Mouse (Mus musculus): ENCODE measurements around the gene Grin3b.
A peak's percentile ranks its signal among the peaks of the same experiment; 100 is the strongest.

Grin3b gene

GRCm38 (mm10) chr10:79988506-79989271 is 18.2 kb downstream of the Grin3b start, which contains the start of gene Cnn2:
Gene Cnn2 (plus strand): TSS chr10:79988584.
- DNase-seq (ENCODE audit: low spot score) = peak; percentile 65

- no peak for DNase-seq (ENCODE audit: low spot score)
These were observed 18.8 kb downstream of the Grin3b start for GRCm38 (mm10) chr10:79989272-79989786.

- DNase-seq (ENCODE audit: low spot score) = no peak
These were observed 19.4 kb downstream of the Grin3b start for GRCm38 (mm10) chr10:79989870-79990269.

- no peak for DNase-seq (ENCODE audit: low spot score)
These were observed 20.6 kb downstream of the Grin3b start for GRCm38 (mm10) chr10:79991099-79991498.

- no peak for DNase-seq (ENCODE audit: low spot score)
These were observed 21.0 kb downstream of the Grin3b start for GRCm38 (mm10) chr10:79991548-79991947.

DNA sequence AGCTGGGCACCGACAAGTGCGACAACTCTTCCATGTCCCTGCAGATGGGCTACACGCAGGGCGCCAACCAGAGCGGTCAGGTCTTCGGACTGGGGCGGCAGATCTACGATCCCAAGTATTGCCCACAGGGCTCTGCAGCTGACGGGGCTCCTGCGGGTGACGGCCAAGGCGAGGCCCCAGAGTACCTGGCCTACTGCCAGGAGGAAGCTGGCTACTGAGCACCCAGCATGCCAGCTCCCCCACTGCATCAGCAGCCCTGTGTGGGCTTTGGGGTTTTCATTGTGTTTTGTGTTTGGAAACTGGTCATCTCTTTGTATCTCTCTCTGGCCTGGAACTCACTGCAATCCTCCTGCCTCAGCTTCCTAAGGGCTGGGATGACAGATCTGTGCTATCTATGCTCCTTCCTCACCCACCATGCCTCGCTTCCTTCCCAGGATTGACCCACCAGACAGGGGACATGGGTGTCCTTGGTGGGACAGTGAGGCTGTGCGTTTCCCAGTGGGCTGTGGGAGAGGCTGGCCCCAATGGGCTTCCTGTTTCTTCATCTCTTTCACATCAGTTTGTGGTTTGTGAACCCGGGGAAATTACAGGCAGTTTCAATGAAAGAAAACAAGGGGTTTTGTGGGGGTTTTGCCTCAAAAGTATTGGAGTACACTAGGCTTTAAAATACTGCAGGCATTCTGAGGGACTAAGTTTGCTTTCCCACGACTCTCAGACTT is 24.0 kb downstream of the Grin3b start:
- peak; percentile 53 for DNase-seq (ENCODE audit: low spot score)

- DNase-seq (ENCODE audit: low spot score) = no peak
These were observed 25.1 kb downstream of the Grin3b start for GRCm38 (mm10) chr10:79995636-79996035.

- peak; percentile 93 for DNase-seq (ENCODE audit: low spot score)
These were observed 25.9 kb downstream of the Grin3b start, which contains the start of gene Abca7 for GRCm38 (mm10) chr10:79996272-79997033. Gene Abca7 (plus strand): TSS chr10:79996494.

DNA sequence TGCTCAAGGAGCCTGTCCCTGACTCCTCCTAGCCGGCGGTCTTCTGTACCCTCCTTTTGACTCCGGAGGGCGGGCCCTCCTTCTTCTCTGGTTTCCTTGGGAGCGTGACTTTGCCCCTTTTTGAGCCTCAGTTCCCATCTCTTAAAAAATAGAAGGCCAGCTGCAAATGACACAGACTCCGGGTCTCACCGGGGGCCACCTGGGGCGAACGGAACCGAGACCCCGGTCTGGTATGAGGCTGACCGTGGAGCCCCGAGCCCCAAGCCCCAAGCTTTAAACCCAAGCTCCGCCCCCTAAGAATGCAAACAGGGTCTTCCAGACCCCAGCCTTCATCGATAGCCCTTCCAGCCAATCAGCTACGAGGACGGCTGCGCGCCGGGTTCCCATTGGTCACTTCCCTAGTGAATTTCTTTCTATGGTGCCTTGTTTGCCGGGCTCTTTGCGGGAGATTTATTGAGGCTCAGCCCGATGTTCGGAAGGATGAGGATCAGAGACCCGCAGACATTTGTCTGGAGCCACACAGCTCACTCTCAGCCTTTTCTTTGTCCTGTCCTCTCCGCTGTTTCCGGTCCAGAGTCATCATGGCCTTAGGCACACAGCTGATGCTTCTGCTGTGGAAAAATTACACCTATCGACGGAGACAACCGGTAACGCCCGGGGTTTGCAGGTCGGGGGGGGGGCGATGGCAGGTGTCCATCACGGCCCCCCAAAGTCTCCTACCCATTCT is 26.7 kb downstream of the Grin3b start:
- DNase-seq (ENCODE audit: low spot score) = no peak

DNA sequence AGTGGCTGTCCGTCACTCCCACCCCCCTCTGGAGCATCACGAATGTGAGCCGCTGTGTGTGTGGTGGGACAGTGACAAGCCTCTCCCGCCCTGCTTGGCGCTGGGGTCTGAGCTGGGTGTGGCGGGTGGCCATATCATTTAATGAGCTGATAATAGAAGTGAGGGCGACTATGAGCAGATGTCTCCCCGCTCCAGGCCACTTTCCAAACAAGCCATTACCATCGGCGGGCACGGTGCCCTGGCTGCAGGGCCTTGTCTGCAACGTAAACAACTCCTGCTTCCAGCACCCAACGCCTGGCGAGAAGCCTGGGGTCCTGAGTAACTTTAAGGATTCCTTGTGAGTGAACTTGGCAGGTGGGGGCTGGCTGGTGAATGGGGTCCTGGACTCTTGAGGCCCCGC is 27.3 kb downstream of the Grin3b start:
- DNase-seq (ENCODE audit: low spot score) = no peak

DNA sequence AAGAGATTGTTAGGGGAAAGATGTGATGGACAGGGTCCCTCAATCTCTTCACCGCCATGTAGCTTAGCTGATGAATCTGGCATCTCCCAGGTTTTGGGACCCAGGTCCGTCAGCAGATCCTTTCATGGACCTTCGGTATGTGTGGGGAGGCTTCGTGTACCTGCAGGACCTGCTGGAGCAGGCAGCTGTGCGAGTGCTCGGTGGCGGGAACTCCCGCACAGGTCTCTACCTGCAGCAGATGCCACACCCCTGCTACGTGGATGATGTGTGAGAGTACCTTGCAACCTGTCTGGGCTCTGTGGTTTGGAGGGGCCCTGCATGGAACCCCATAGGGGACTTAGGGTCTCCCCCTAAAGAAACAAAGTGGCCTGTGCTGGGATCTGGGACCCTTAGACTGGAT is 31.4 kb downstream of the Grin3b start:
- DNase-seq (ENCODE audit: low spot score) = no peak

- DNase-seq (ENCODE audit: low spot score) = no peak
These were observed 32.3 kb downstream of the Grin3b start for GRCm38 (mm10) chr10:80002829-80003228.

DNA sequence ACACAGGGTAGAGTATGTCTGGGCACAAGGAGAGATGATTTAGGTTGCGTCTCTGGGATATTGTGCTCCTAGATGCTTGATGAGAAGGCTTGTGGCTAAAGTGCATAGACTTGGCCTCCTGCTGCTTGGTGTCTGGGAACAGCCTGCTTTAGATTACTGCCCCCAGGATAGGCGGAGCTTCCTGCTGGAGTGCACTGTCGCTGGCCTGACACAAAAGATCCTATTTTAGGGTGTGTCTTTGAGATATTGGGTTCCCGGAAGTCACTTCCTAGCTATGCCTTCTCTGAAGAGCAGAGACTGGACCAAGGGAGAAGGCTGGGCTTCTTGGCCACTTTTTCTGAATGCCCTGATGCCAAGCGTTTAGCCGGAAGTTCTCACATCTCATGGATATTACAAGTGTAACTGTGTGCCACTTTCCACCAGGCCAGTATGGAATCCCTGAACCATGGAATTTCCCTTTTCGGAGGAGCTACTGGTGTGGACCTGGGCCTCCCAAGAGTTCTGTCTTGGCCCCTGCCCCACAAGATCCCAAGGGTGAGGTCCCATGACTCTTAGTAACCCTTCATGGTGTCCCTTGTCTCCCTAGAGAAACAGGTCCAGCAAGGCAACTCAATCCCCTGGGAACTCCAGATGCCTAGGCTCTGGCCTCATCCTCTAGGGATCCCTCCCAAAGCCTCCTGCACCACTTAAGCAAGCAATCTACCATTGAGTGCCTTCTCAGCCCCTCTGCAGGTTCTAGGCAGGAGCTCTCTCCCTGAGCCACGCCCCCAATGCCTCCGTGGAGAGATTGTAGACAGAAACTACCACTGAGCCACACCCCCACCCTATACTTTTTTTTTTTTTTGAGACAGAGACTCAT is 33.1 kb downstream of the Grin3b start:
- DNase-seq (ENCODE audit: low spot score) = no peak

DNA sequence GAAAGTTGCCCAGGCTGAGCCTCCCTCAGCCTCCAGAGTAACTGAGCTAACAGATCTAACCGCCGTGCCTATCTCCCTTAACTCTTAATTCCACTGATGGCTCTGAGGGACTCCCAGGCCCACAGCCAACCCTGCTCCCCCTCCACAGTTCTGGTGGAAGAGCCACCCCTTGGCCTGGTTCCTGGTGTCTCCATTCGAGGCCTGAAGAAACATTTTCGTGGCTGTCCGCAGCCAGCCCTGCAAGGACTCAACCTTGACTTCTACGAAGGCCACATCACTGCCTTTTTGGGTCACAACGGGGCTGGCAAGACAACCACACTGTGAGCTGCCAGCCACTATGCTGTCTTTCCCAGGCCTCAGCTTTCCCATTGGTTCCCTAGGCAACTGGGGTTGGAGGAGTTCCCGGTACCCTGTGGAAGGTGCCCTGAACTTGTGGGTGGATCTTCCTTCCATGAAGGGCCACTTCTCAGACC is 33.8 kb downstream of the Grin3b start:
- DNase-seq (ENCODE audit: low spot score) = no peak

GRCm38 (mm10) chr10:80011740-80012139 is 41.2 kb downstream of the Grin3b start:
- no peak for DNase-seq (ENCODE audit: low spot score)

GRCm38 (mm10) chr10:80013609-80014008 is 43.1 kb downstream of the Grin3b start:
- DNase-seq (ENCODE audit: low spot score) = no peak

- no peak for DNase-seq (ENCODE audit: low spot score)
These were observed 44.2 kb downstream of the Grin3b start for GRCm38 (mm10) chr10:80014484-80015290.

DNA sequence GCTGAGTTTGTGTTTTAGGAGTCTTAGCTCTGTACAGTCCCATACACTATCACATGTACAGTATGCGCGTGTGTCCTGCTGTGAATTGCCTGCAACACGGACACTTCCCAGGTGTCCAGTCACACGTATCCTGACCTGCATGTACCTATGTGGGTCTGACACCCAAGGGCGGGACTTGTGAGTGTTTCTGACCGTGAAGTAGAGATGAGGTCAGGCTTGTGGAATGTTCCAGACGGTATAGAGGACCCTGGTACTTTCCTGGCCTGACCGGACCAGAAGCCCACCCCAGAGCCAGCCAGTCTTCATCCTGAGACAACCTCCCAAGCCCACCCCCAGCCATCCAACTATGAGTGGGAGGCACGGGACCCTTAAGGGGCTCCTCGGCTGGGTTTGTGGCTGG is 45.1 kb downstream of the Grin3b start:
- DNase-seq (ENCODE audit: low spot score) = no peak

DNA sequence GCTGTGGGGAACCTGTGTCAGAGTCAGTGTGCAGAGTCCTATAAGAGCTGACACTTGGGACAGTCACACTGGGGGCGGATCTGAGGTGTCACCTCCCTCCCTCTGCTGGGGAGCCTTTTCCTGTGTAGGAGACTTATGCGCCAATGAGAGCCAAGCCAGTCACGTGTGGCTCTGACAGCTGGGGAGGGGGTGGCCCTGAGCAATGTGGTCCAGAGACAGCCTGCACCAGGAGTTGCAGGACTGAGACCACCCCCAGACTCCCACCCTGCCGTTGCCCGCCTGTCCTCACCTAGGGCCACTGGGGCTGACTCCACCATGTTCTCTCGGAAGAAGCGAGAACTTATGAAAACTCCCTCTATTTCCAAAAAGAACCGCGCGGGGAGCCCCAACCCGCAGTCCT is 46.0 kb downstream of the Grin3b start, which contains the start of gene Arhgap45:
Gene Arhgap45, plus strand, starts transcription at position 143 of the 400 bp plus-strand sequence.
- DNase-seq (ENCODE audit: low spot score) = peak; percentile 92

DNA sequence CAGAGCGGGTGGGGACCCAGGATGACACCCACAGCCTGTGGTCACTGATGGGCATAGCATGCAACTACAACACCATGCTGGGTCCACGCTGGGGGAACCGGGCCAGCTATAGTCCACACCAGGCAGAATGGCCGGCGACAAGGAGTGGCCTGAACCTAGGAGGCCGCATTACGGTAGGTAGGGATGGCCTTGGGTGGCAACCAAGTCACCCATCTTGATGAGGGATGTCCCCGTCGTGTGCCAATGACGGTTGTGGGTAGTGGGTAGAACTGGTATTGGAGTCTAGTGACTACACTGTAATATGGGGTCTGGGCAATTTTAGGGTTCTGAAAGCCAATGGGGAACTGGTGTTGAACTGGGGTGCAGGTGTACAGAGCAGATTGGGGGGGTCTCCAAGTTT is 46.4 kb downstream of the Grin3b start:
- DNase-seq (ENCODE audit: low spot score) = peak; percentile 47
